Mouse (Mus musculus) CH12.LX (cell line): Measurements from ENCODE around the gene Slamf8. TPM values are rescaled to one million over a fixed set of nuclear protein-coding genes. Genes with fewer than 3 reads are reported as not detected.

Experiments
- DNase-seq: peaks from one replicate; pipeline ENCODE4 v3.0.0-alpha.2; 2013; ENCODE audit errors: extremely low read depth
- H3K27ac ChIP-seq: 2 replicates; pipeline ENCODE4 v1.5.1; 2012; ENCODE audit warnings: low read depth, mild to moderate bottlenecking, control low read depth, moderate library complexity; ENCODE audit not compliant: insufficient read depth
- H3K27me3 ChIP-seq: replicated peaks from 2 replicates; pipeline ENCODE3; 2012; ENCODE audit warnings: inconsistent platforms
- H3K36me3 ChIP-seq, 2 experiments: replicated peaks in 1 of 2; 2 replicates each; pipeline versions ENCODE3 to v1.6.1; 2012; ENCODE audit warnings: inconsistent platforms in 1 of 2, low read length in 1 of 2, mild to moderate bottlenecking in 1 of 2, mixed read lengths in 1 of 2, moderate library complexity in 1 of 2; ENCODE audit not compliant: control insufficient read depth in 1 of 2, insufficient read depth in 1 of 2
- H3K4me1 ChIP-seq, 2 experiments: 2 replicates each; pipeline ENCODE4 v1.6.1; 2012; ENCODE audit warnings: inconsistent platforms in 1 of 2, moderate library complexity in 1 of 2; ENCODE audit not compliant: insufficient read depth in 2 of 2, control insufficient read depth in 1 of 2
- H3K4me2 ChIP-seq: 2 replicates; pipeline ENCODE4 v1.6.1; 2012; ENCODE audit warnings: low read depth, mild to moderate bottlenecking, control low read depth; ENCODE audit not compliant: poor library complexity, insufficient read depth, severe bottlenecking
- H3K4me3 ChIP-seq, 3 experiments: fragments of 150-350 bp in 1 of 3; sonication (generic) in 1 of 3; replicated peaks in 1 of 3; 2 replicates each; pipeline versions ENCODE3 to v1.5.1; 2011 to 2012; ENCODE audit warnings: low read depth in 2 of 3, low read length in 2 of 3, mild to moderate bottlenecking in 2 of 3, moderate library complexity in 2 of 3, control low read depth in 1 of 3, improper control_type of control experiment in 1 of 3, inconsistent platforms in 1 of 3, mixed read lengths in 1 of 3; ENCODE audit not compliant: poor library complexity in 1 of 3
- H3K79me2 ChIP-seq: replicated peaks from 2 replicates; pipeline ENCODE4 v1.6.1; 2012; ENCODE audit warnings: mild to moderate bottlenecking, moderate library complexity; ENCODE audit not compliant: control insufficient read depth, poor library complexity, insufficient read depth, severe bottlenecking; ENCODE audit errors: extremely low read depth
- H3K9ac ChIP-seq: 2 replicates; pipeline ENCODE4 v1.6.1; 2012; ENCODE audit warnings: low read depth, mild to moderate bottlenecking, control low read depth, moderate library complexity; ENCODE audit not compliant: insufficient read depth
- H3K9me3 ChIP-seq: replicated peaks from 2 replicates; pipeline ENCODE3; 2012; ENCODE audit warnings: low read length, inconsistent platforms, mixed read lengths
- CHD1 ChIP-seq: IDR thresholded peaks from 2 replicates; pipeline ENCODE4 v1.6.1; 2012; ENCODE audit warnings: low read depth, low read length, improper control_type of control experiment, inconsistent platforms
- ELF1 ChIP-seq: IDR thresholded peaks from 2 replicates; pipeline ENCODE4 v1.6.1; 2014; ENCODE audit warnings: low read depth, mild to moderate bottlenecking, inconsistent platforms, low read length, improper control_type of control experiment
- GABPA ChIP-seq: IDR thresholded peaks from 2 replicates; pipeline ENCODE4 v1.6.1; 2012; ENCODE audit warnings: low read depth, low read length, improper control_type of control experiment, inconsistent platforms; ENCODE audit not compliant: insufficient replicate concordance
- JUND ChIP-seq: conservative IDR thresholded peaks from 2 replicates; pipeline ENCODE4 v1.6.1; 2011; ENCODE audit warnings: low read depth, low read length, improper control_type of control experiment
- KAT2A ChIP-seq: IDR thresholded peaks from 2 replicates; pipeline ENCODE4 v1.6.1; 2012; ENCODE audit warnings: low read length, improper control_type of control experiment, inconsistent platforms; ENCODE audit not compliant: insufficient replicate concordance
- MAFK ChIP-seq: IDR thresholded peaks from 2 replicates; pipeline ENCODE4 v1.6.1; 2011; ENCODE audit warnings: low read length, improper control_type of control experiment; ENCODE audit not compliant: insufficient replicate concordance
- MAX ChIP-seq: IDR thresholded peaks from 2 replicates; pipeline ENCODE4 v1.6.1; 2011; ENCODE audit warnings: low read length, improper control_type of control experiment
- MAZ ChIP-seq: IDR thresholded peaks from 2 replicates; pipeline ENCODE4 v1.6.1; 2012; ENCODE audit warnings: low read depth, mild to moderate bottlenecking, inconsistent platforms, low read length, improper control_type of control experiment, moderate library complexity
- NELFE ChIP-seq: IDR thresholded peaks from 2 replicates; pipeline ENCODE4 v1.6.1; 2011; ENCODE audit warnings: low read depth, low read length, improper control_type of control experiment
- PAX5 ChIP-seq: IDR thresholded peaks from 2 replicates; pipeline ENCODE4 v1.6.1; 2012; ENCODE audit warnings: low read length, inconsistent platforms, mixed read lengths
- RCOR1 ChIP-seq: conservative IDR thresholded peaks from 2 replicates; pipeline ENCODE4 v1.6.1; 2012; ENCODE audit warnings: low read depth, mild to moderate bottlenecking, inconsistent platforms, low read length, improper control_type of control experiment
- SIN3A ChIP-seq: IDR thresholded peaks from 2 replicates; pipeline ENCODE4 v1.6.1; 2012; ENCODE audit warnings: low read length, improper control_type of control experiment, inconsistent platforms
- SMC3 ChIP-seq: IDR thresholded peaks from 2 replicates; pipeline ENCODE4 v1.6.1; 2011; ENCODE audit warnings: low read depth, low read length, improper control_type of control experiment
- ZNF384 ChIP-seq: IDR thresholded peaks from 2 replicates; pipeline ENCODE4 v1.6.1; 2012; ENCODE audit warnings: low read depth, low read length, improper control_type of control experiment, inconsistent platforms
- dilution Hi-C: fragments of 300-500 bp; cut with MboI; formaldehyde crosslinking; loops from 2 replicates; pipeline ENCODE4 v1.14.3; 2020; ENCODE audit warnings: low sequenced_read_pairs; ENCODE audit not compliant: extremely low pct_unique_long_range_greater_than_20kb, extremely low pct_ligation_motif_present
- in situ Hi-C: fragments of 300-500 bp; cut with MboI; formaldehyde crosslinking; loops from 3 replicates; pipeline ENCODE4 v1.14.3; 2019; ENCODE audit warnings: low sequenced_read_pairs, low pct_ligation_motif_present, low pct_unique_long_range_greater_than_20kb, mixed read lengths
- polyA plus RNA-seq: library from polyadenylated mRNA; unstranded; fragments of >175 nt; gene quantifications from 2 replicates; pipeline ENCODE4 v1.2.1, GENCODE M21; 2012; ENCODE audit warnings: low read depth; ENCODE audit not compliant: insufficient read length
- total RNA-seq, 2 experiments: library from RNA; depleted of rRNA; stranded (reverse); fragments of 300-350 nt in 1 of 2; fragments of >200 nt in 1 of 2; gene quantifications; 2 replicates each; pipeline ENCODE4 v1.2.3; 2012 to 2014

Gene Slamf8
- total and polyA plus RNA-seq, 3 experiments = 0.30 to 1.8 (median 1.1) TPM

DNA sequence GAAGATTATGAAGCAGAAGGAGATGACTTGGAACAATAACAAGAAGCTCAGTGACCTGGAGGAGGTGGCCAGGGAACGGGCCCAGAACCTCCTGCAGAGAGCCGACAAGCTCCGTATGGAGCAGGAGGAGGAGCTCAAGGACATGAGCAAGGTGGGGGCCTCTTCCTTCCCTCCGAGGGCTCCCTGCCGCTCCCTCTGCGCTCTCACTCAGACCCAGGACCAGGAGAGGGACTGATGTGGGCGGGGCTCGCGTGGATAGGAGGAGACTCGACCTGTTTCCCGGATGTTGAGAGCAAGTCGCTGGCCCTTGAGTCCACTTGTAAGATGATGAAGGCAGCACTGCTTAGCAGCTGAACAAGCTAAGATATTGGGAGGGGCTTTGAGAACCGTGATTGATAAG, 57.8 kb downstream of the Slamf8 start:
- Histone ChIP-seq H3K27me3 (peaks cover 29% of the 10 kb centered on the region), H3K4me3 (no peak overlapping the region)

More for the DNA sequence above, 57.8 kb downstream of the Slamf8 start:
- dilution Hi-C loops = no loop called here
- DNase-seq = no peak
- H3K79me2 ChIP-seq = no peaks in the 10 kb centered on the region
- no peak overlapping the region for H3K27ac ChIP-seq
- no peak overlapping the region for H3K4me2 ChIP-seq
- in situ Hi-C loops = no loop called here
- H3K9ac ChIP-seq = no peak overlapping the region
- TF ChIP-seq CHD1 (no peak), GABPA (no peak), SIN3A (no peak), MAX (no peak), ELF1 (no peak), NELFE (no peak), SMC3 (no peak), ZNF384 (no peak), JUND (no peak), PAX5 (no peak), MAFK (no peak), KAT2A (no peak), RCOR1 (no peak), MAZ (no peak)
- H3K36me3 ChIP-seq = no peaks in the 10 kb centered on the region
- H3K4me1 ChIP-seq = peaks cover 4 to 23% of the 10 kb centered on the region in 2 experiments
- no peaks in the 10 kb centered on the region for H3K9me3 ChIP-seq

Other genes with a start within 250 kb of the Slamf8 start
- 0.08 and 0.13 TPM in 2 replicates for gene Kcnj10, start 249.4 kb downstream of the Slamf8 start, total RNA-seq (2012; rRNA removed)
- gene Kcnj10, start 249.4 kb downstream of the Slamf8 start, total RNA-seq (2014; rRNA removed) = not detected in 2 replicates
- 0.06 TPM in 1 of 2 replicates, not detected in the other for gene Kcnj10, start 249.4 kb downstream of the Slamf8 start, polyA plus RNA-seq
- 8.6 and 9.5 TPM in 2 replicates for gene Pigm, start 214.0 kb downstream of the Slamf8 start, total RNA-seq (2012; rRNA removed)
- 13.8 and 14.3 TPM in 2 replicates for gene Pigm, start 214.0 kb downstream of the Slamf8 start, total RNA-seq (2014; rRNA removed)
- 8.7 and 10.7 TPM in 2 replicates for gene Pigm, start 214.0 kb downstream of the Slamf8 start, polyA plus RNA-seq
- gene Slamf9, start 115.2 kb downstream of the Slamf8 start, total RNA-seq (2012; rRNA removed) = 17.0 and 30.9 TPM in 2 replicates
- gene Slamf9, start 115.2 kb downstream of the Slamf8 start, total RNA-seq (2014; rRNA removed) = 30.1 and 32.6 TPM in 2 replicates
- 28.3 and 30.3 TPM in 2 replicates for gene Slamf9, start 115.2 kb downstream of the Slamf8 start, polyA plus RNA-seq
- gene Igsf9, start 108.8 kb downstream of the Slamf8 start, total RNA-seq (2012; rRNA removed) = 4.5 and 6.0 TPM in 2 replicates
- gene Igsf9, start 108.8 kb downstream of the Slamf8 start, total RNA-seq (2014; rRNA removed) = 2.0 and 2.7 TPM in 2 replicates
- gene Igsf9, start 108.8 kb downstream of the Slamf8 start, polyA plus RNA-seq = 6.5 and 7.2 TPM in 2 replicates
- gene Tagln2, start 90.5 kb downstream of the Slamf8 start, total RNA-seq (2012; rRNA removed) = 179 and 206 TPM in 2 replicates
- gene Tagln2, start 90.5 kb downstream of the Slamf8 start, total RNA-seq (2014; rRNA removed) = 145 and 172 TPM in 2 replicates
- gene Tagln2, start 90.5 kb downstream of the Slamf8 start, polyA plus RNA-seq = 281 and 337 TPM in 2 replicates
- not detected in 2 replicates for gene Cfap45, start 69.8 kb downstream of the Slamf8 start, total RNA-seq (2012; rRNA removed)
- gene Cfap45, start 69.8 kb downstream of the Slamf8 start, total RNA-seq (2014; rRNA removed) = not detected in 2 replicates
- not detected in 2 replicates for gene Cfap45, start 69.8 kb downstream of the Slamf8 start, polyA plus RNA-seq
- gene Vsig8, start 34.6 kb downstream of the Slamf8 start, total RNA-seq (2012; rRNA removed) = 0.13 and 0.17 TPM in 2 replicates
- gene Vsig8, start 34.6 kb downstream of the Slamf8 start, total RNA-seq (2014; rRNA removed) = not detected in 2 replicates
- gene Vsig8, start 34.6 kb downstream of the Slamf8 start, polyA plus RNA-seq = 0.18 and 0.29 TPM in 2 replicates
- gene Fcrl6, start 12.0 kb upstream of the Slamf8 start, total RNA-seq (2012; rRNA removed) = not detected in 2 replicates
- gene Fcrl6, start 12.0 kb upstream of the Slamf8 start, total RNA-seq (2014; rRNA removed) = not detected in 2 replicates
- gene Fcrl6, start 12.0 kb upstream of the Slamf8 start, polyA plus RNA-seq = not detected in 2 replicates
- gene Dusp23, start 42.4 kb upstream of the Slamf8 start, total RNA-seq (2012; rRNA removed) = 0.25 and 0.30 TPM in 2 replicates
- 0.66 and 0.85 TPM in 2 replicates for gene Dusp23, start 42.4 kb upstream of the Slamf8 start, total RNA-seq (2014; rRNA removed)
- gene Dusp23, start 42.4 kb upstream of the Slamf8 start, polyA plus RNA-seq = 1.4 and 1.7 TPM in 2 replicates
- not detected in 2 replicates for gene Crp, start 107.5 kb upstream of the Slamf8 start, total RNA-seq (2012; rRNA removed)
- not detected in 2 replicates for gene Crp, start 107.5 kb upstream of the Slamf8 start, total RNA-seq (2014; rRNA removed)
- not detected in 2 replicates for gene Crp, start 107.5 kb upstream of the Slamf8 start, polyA plus RNA-seq